Mouse (Mus musculus) bone marrow, adult 2 months (tissue): Measurements from ENCODE around the gene Slc5a11.
A peak's percentile ranks its signal among the peaks of the same experiment; 100 is the strongest.

Source experiments
- CTCF ChIP-seq: fragments of 200-500 bp; IDR thresholded peaks from 2 replicates; pipeline ENCODE4 v1.5.1; 2011; ENCODE audit warnings: low read length, control low read depth; ENCODE audit not compliant: control insufficient read depth, insufficient read depth
- POLR2A ChIP-seq: fragments of 200-500 bp; IDR thresholded peaks from 2 replicates; pipeline ENCODE4 v1.6.1; 2011; ENCODE audit warnings: low read depth, mild to moderate bottlenecking, control low read depth, low read length, borderline replicate concordance; ENCODE audit not compliant: control insufficient read depth

DNA sequence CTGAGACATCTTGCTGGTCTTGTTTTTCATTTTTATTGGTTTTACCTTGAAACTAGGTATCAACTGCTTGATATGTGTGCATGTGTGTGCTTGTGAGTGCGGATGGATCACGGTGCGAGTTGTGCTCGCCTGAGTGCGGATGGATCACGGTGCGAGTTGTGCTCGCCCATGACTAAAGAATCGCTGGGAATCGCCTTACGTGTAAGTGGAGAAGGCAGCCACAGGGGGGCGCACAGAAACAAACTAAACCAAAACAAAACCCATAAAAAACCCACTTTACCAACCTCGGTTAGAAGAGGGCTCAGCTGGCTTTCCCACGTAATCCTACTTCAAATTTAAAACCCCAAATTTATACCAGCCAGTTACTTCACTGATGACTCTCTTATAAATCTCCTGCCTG lies 9.3 kb upstream of the Slc5a11 start:
- TF ChIP-seq POLR2A (no peak), CTCF (peak; percentile 50)
